Mouse (Mus musculus) E14TG2a.4 (cell line): Measurements from ENCODE around the gene Etv3.
"Not testable (repeated sequence)": the region's sequence is repeated elsewhere in the genome, so short reads cannot be mapped to it uniquely, and the experiment has no call there.

Experiments
- H3K27me3 ChIP-seq: 2 replicates; pipeline ENCODE4 v1.6.1; 2014; ENCODE audit warnings: low read length, control low read depth; ENCODE audit not compliant: insufficient read depth
- H3K36me3 ChIP-seq: 2 replicates; pipeline ENCODE4 v1.6.1; 2014; ENCODE audit warnings: low read length, control low read depth; ENCODE audit not compliant: insufficient read depth
- H3K4me1 ChIP-seq: replicated peaks from 2 replicates; pipeline ENCODE4 v1.6.1; 2014; ENCODE audit warnings: low read depth, low read length, control low read depth
- H3K4me3 ChIP-seq: replicated peaks from 2 replicates; pipeline ENCODE4 v1.5.1; 2014; ENCODE audit warnings: mild to moderate bottlenecking, low read length
- H3K9me3 ChIP-seq: 2 replicates; pipeline ENCODE4 v1.6.1; 2014; ENCODE audit warnings: low read length, control low read depth
- CTCF ChIP-seq: conservative IDR thresholded peaks from 2 replicates; pipeline ENCODE4 v1.5.1; 2014; ENCODE audit warnings: low read length
- NANOG ChIP-seq: IDR thresholded peaks from 2 replicates; pipeline ENCODE4 v1.6.1; 2014; ENCODE audit warnings: borderline replicate concordance, low read length, mixed read lengths
- POU5F1 ChIP-seq: IDR thresholded peaks from 2 replicates; pipeline ENCODE4 v1.6.1; 2014; ENCODE audit warnings: low read length, borderline replicate concordance

Etv3 gene

GRCm38 (mm10) chr3:87525043-87525836, at the start of gene Etv3:
TSS of gene Etv3 (plus strand) at chr3:87525407.
- Histone ChIP-seq H3K4me3 (peak within 1 kb of the TSS; percentile 95), H3K4me1 (peaks cover 23% of the 10 kb centered on the region), H3K27me3 (peaks cover 28% of the 10 kb centered on the region), H3K36me3 (peaks cover 36% of the 10 kb centered on the region), H3K9me3 (no peaks in the 10 kb centered on the region)
- TF ChIP-seq CTCF, result no peak
- no peak for TF ChIP-seq POU5F1
- no peak for TF ChIP-seq NANOG

GRCm38 (mm10) chr3:87477948-87478347, 47.3 kb upstream of the Etv3 start:
- TF ChIP-seq NANOG (peak; percentile 82), POU5F1 (peak; percentile 45; the same call in 1 of the 2 replicates)
- Histone ChIP-seq H3K9me3 (peaks cover 39% of the 10 kb centered on the region), H3K4me1 (peaks cover 16% of the 10 kb centered on the region), H3K36me3 (peaks cover 17% of the 10 kb centered on the region)
- H3K27me3 ChIP-seq, H3K4me3 ChIP-seq: not testable (repeated sequence)

DNA sequence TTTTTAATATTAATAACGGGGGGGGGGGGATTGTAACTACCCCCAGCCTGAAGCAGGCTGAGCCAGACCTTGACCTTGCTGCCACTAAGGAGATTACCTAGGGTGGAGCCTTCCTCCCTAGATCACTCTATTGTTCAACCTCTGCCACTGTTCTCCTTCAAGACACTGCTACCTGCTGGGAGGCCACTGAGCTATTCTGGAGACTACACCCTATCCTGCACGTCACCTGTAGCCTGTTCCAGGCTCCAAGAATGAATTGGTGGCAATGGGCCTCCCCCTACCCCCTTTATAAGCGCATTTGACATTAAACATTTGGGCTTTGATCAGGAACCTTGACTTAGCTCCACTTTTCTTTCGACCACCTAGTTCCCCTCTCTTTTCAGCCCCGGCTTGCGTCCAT, 46.6 kb upstream of the Etv3 start:
- Histone ChIP-seq H3K9me3 (peaks cover 45% of the 10 kb centered on the region), H3K36me3 (peaks cover 17% of the 10 kb centered on the region), H3K4me3 (0 out of 2 replicates have a peak overlapping the region, but pooled peaks have one; percentile 17), H3K4me1 (peaks cover 16% of the 10 kb centered on the region)
- peak; percentile 28; the same call in 1 of the 2 replicates for TF ChIP-seq NANOG
- H3K27me3 ChIP-seq, result not testable (repeated sequence)

- peak; percentile 91 for TF ChIP-seq POU5F1
- not testable (repeated sequence) for H3K27me3 ChIP-seq
Observed at GRCm38 (mm10) chr3:87479230-87479629, 46.0 kb upstream of the Etv3 start.

GRCm38 (mm10) chr3:87487392-87487791, 37.8 kb upstream of the Etv3 start:
- H3K36me3 ChIP-seq, result peaks cover 9% of the 10 kb centered on the region; the same call in 1 of the 2 replicates
- no peaks in the 10 kb centered on the region for H3K4me1 ChIP-seq
- TF ChIP-seq NANOG, result no peak
- no peak for TF ChIP-seq POU5F1
- TF ChIP-seq CTCF, result no peak
- H3K4me3 ChIP-seq, result no peak overlapping the region
- H3K9me3 ChIP-seq, result peaks cover 49% of the 10 kb centered on the region
- no peaks in the 10 kb centered on the region for H3K27me3 ChIP-seq

More at GRCm38 (mm10) chr3:87479230-87479629, 46.0 kb upstream of the Etv3 start:
- Histone ChIP-seq H3K4me1 (peaks cover 16% of the 10 kb centered on the region), H3K9me3 (peaks cover 52% of the 10 kb centered on the region), H3K36me3 (peaks cover 19% of the 10 kb centered on the region)
- not testable (repeated sequence) for H3K4me3 ChIP-seq

DNA sequence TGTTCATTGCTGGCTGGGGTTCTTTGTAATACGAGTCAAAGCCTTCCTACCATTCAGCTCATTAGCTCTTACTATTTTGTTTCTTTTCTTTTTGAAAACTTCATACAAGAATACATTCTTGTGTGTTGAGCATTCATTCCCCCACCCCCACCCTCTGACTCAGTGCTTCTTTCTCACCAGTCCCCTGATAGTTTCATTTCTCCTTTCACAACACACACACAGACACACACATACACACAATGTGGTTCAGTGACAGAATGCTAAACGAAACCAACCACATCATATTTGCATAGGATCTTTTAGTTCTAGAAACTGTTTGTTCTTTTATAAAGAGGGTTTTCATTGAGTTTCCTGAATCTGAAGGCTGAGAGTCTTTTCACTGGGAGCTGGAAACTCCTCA, 37.3 kb upstream of the Etv3 start:
- Histone ChIP-seq H3K4me1 (peaks cover under 1% of the 10 kb centered on the region; the same call in 1 of the 2 replicates), H3K36me3 (peaks cover 9% of the 10 kb centered on the region; the same call in 1 of the 2 replicates), H3K4me3 (no peak overlapping the region), H3K27me3 (no peaks in the 10 kb centered on the region), H3K9me3 (peaks cover 43% of the 10 kb centered on the region)
- no peak for TF ChIP-seq CTCF
- TF ChIP-seq NANOG, result no peak
- no peak for TF ChIP-seq POU5F1

DNA sequence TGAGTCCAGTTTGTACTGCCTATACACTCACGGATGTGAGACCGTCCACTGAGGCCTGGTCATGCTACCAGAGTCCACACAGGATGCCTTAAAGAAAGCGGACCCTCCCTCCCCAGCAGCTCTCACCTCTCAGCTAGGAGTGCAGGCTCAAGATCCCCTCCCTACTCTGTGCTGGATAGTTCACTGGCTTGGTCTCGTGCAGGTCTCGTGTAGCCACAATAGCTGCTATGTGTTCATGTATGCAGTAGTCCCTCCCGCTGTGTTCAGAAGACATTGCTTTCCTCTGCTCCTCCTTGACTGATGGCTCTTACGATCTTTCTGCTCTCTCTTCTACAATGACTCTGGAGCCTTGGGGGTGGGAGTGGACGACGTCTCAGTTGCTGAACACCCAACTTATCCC, 26.9 kb upstream of the Etv3 start:
- H3K9me3 ChIP-seq, result no peaks in the 10 kb centered on the region
- H3K27me3 ChIP-seq, result peaks cover 7% of the 10 kb centered on the region
- H3K36me3 ChIP-seq, result no peaks in the 10 kb centered on the region
- peaks cover 52% of the 10 kb centered on the region for H3K4me1 ChIP-seq
- TF ChIP-seq CTCF, result no peak
- no peak for TF ChIP-seq POU5F1
- TF ChIP-seq NANOG, result no peak
- H3K4me3 ChIP-seq, result no peak overlapping the region

- Histone ChIP-seq H3K36me3 (no peaks in the 10 kb centered on the region), H3K4me1 (peaks cover 55% of the 10 kb centered on the region), H3K9me3 (no peaks in the 10 kb centered on the region), H3K27me3 (peaks cover 7% of the 10 kb centered on the region), H3K4me3 (no peak overlapping the region)
- TF ChIP-seq CTCF, result peak; percentile 94
- TF ChIP-seq NANOG, result no peak
Observed at GRCm38 (mm10) chr3:87499072-87499471, 26.1 kb upstream of the Etv3 start.

DNA sequence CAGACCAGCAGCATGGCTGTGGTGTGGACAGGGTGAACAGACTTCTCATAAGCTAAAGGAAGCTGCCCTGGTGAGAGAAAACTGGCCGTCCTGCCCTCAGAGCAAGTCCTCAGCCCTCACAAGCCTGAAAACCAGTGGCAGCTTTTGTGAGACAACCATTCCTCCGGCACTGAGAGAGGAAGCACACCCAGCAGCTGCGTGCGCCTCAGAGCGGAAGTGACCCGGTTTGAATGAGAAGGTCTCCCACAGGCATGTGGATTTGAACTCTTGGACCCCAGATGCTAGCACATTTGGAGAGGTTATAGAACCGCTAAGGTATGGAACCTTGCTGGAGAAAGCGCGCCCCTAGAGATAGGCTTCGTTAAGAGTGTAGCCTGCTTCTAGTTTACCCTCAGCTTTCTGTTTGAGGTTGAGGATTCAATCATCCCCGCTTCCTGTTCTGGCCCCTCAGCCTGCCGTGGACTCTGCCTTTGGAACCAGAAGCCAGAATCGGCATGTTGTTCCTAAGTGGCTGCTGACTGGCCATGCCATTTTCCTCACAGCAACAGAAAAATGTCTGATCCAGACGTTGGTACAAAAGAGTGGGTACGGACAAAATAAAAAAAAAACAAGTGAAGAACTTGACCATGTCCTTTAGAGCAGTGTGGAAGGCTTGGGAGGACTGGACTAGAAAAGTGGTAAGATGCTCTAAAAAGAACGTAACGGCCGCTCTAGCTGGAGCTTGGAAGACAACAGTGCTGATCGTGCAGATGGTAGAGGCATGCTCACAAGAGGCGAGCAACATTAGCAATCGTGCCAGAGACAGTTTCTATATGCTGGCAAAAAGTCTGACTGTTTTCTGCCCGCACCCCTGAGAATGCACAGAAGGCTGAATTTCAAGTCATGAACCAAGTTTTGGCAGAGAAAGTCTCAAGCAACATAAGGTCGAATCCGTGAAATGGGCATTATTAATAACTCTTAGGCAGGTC, 24.8 kb upstream of the Etv3 start:
- no peaks in the 10 kb centered on the region for H3K9me3 ChIP-seq
- H3K27me3 ChIP-seq, result peaks cover 7% of the 10 kb centered on the region
- TF ChIP-seq POU5F1 (no peak), NANOG (no peak), CTCF (no peak)
- H3K4me1 ChIP-seq, result peaks cover 55% of the 10 kb centered on the region
- peak overlapping the region; percentile 58 for H3K4me3 ChIP-seq
- H3K36me3 ChIP-seq, result no peaks in the 10 kb centered on the region
